Mouse (Mus musculus) fat pad, adult 2 months (tissue): ENCODE data around the gene Ttc23l.
"Not testable (repeated sequence)": the region's sequence is repeated elsewhere in the genome, so short reads cannot be mapped to it uniquely, and the experiment has no call there.

Source experiments
- DNase-seq: peaks from one replicate; pipeline ENCODE4 v3.0.0-alpha.2; 2011; ENCODE audit warnings: low read depth, low spot score; ENCODE audit errors: extremely low read depth

Ttc23l gene

DNA sequence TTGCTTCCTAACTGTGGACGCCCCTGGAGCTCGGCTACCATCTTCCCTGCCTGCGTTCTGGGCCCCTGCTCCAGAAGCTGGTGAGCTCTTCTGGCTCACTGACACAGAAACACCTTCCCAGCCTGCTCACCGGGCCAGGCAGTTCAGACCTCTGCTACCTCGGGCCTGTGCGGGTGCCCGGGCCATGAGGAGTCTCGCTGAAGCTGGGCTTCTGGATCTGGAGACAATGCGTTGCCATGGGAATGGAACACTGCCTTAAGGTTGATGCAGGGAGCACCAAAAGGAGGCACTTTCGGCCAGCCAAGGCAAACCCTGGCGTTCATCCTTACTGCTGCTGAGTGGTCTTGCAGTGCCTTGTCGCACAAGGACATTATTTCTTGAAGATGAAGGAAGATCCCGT lies at the start of gene Ttc23l:
TSS of gene Ttc23l (minus strand) at position 204 of the 400 bp plus-strand sequence.
- no peak for DNase-seq

- no peak for DNase-seq
Observed at GRCm38 (mm10) chr15:10599413-10599812, 40.9 kb upstream of the Ttc23l start.

DNA sequence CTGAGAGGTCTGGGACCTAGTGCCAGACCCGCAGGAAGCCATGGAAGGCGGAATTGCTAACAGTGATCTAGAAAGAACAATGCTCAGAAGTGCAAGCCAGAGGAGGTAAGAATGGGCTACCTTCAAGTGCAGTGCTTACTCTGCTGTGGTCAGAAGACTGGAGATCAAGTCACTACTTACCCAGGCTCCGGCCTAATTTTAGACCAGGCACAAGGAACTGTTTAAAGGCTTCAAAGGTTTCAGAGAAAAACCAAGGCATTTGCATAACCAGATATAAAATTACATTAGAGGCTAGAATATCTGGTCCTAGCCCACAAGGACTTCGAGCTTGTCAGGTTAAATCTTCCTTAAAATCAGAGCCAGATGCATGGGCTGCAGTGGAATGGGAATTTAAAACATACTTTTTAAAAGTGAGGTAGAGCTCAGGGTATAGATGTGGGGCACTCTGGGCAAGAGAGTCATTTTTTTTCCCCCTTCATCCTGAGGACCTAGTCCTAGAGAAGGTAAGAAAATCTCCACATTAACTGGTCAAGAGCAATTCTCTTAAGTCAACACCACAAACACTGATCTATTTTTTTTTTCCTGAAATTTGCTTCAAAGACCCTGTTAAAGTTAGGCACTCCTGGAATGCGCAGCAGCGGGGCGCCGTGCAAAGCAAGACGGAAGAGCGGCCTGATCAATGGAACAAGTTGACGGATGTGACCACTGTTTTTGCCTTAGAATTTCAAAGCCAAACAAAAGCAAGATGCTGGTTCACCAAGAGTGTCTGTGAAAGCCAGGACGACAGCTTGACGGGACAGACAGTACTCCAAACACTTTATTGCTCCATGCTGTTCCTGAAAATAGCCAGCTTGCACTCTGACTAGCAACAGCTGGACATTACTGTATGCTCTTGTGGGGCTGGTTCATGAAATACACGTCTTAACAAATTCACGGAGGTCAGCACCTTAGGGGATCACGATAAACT lies 40.1 kb upstream of the Ttc23l start:
- no peak for DNase-seq

- DNase-seq: no peak
Observed at GRCm38 (mm10) chr15:10596871-10597270, 38.4 kb upstream of the Ttc23l start.

- DNase-seq: no peak
Observed at GRCm38 (mm10) chr15:10595408-10595807, 36.9 kb upstream of the Ttc23l start.

GRCm38 (mm10) chr15:10594910-10595309 lies 36.4 kb upstream of the Ttc23l start:
- no peak for DNase-seq

GRCm38 (mm10) chr15:10593094-10593493 lies 34.6 kb upstream of the Ttc23l start:
- DNase-seq: no peak

GRCm38 (mm10) chr15:10586565-10586964 lies 28.1 kb upstream of the Ttc23l start:
- no peak for DNase-seq

DNA sequence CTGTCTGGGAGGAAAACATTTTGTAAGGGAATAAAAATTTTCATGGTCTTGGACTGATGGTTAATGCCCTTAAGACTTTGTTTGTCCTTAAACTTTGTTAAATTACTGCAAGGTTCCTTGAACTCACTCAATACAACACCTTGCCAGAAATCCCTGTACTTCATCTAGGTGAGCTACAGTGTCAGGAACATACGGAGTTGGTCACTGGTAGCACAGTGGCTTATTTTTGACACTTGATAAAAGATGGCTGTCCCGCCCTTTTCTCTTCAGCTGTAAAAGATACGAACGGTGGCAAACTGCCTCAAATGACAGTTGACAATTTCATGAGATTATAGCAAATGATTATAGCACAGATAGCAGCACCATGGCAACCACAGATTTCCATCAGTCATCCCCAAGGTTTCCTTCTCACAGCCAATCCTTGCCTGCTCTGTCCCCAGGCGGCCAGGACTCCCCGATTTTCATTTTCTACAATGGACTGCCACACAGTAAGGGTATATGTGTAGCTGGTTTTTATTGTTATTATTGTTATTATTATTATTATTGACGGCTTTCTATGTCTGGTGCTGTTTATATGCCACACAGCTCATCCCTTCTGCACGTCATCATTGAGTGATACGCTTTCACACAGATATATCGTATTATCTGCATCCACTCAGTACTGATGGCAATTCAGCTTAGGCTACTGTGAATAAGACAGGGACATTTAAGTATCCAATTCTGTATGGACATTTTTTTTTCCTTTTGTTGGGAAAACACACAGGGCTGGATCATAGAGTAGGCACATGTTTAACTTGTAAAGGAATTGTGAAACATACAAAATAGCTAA lies 26.1 kb upstream of the Ttc23l start:
- DNase-seq: no peak

- DNase-seq: no peak
Observed at GRCm38 (mm10) chr15:10583408-10583807, 24.9 kb upstream of the Ttc23l start.

- no peak for DNase-seq
Observed at GRCm38 (mm10) chr15:10579159-10579558, 20.7 kb upstream of the Ttc23l start.

DNA sequence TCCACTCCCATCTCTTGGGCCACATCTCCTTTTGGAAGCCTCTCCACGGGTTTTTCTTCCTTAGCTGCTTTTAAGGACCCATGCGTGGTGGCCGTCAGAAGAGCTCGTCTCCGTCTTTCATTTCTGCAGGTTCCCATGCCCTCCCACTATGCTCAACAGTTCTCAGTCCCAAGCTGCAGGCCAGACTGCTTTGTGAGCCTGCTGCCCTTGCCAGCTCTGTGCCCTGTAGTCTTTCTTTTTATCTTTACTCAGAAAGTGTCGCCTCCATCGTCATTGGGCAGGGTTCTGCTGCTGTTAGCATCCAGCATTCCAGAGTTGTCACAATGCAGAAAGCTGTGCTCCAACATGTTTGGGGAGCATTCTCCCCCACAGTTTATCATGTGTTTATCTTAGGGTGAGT lies 8.0 kb upstream of the Ttc23l start:
- no peak for DNase-seq

DNA sequence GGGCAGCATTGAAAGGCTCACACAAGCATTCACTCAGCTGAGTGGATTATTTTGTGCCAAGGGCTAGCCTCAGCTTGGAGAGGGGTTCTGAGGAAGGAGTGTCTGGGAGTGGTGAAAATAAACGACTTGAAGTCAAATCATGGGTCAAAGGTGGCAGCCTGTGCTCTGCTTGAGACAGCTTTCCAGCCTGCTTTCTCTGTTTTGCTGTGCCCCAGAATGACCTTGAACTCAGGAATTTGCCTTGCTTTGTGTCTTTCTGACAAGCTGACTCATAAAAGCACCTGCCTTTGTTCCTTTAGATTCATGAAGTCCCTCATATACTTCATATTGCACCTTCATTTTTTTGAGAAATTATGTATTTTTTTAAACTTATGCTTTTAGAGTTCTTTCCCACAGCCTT lies 5.7 kb upstream of the Ttc23l start:
- no peak for DNase-seq

DNA sequence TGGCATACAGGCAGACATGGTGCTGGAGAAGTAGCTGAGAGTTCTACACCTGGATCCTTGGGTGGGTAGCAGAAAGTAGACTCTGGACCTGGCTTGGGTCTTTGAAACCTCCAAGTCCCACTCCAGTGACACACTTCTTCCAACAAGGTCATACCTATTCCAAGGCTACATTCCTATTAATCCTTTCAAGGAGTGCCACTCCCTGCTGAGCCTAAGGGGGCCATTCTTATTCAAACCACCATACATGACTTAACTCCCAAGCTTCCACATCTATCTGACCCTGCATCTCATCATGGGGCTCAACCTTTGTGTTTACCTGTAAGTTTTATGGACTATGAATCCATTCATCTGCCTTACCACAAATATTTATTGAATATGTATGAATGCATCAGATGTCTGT lies 3.8 kb upstream of the Ttc23l start:
- DNase-seq: no peak

DNA sequence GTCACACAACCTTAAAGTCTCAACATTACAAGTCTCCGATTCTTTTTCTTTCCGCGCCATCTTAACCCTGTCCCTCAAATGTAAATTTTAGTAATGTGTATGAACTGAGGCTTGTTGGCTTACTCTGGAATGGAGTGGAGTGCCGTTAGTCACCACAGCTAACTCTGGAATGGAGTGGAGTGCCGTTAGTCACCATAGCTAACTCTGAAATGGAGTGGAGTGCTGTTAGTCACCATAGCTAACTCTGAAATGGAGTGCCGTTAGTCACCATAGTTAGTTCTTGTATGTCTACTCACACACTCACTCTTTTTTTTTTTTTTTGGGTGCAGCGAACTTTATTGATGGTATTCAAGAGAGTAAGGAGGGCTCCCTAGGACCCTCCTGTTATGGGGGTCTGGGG lies 1.5 kb upstream of the Ttc23l start:
- DNase-seq: no peak

DNA sequence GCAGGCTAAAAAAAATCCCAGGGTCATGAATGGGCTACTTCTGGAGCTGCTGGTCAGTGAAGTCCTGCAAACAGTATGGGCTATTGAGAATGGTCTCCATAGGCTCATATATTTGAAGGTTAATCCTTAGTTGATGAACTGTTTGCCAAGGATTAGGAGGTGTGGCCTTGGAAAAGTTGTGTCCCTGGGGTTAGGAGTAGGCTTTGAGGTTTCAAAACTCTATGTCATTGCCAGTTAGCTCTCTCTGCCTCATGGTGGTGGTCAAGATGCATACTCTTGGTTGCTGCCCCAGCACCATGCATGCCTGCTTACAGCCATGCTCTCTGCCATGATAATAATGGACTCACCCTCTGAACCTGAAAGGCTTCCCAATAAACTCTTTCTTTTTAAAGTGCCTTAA lies 4.1 kb downstream of the Ttc23l start:
- DNase-seq: no peak

GRCm38 (mm10) chr15:10540271-10541088 lies 18.0 kb downstream of the Ttc23l start:
- DNase-seq: no peak

DNA sequence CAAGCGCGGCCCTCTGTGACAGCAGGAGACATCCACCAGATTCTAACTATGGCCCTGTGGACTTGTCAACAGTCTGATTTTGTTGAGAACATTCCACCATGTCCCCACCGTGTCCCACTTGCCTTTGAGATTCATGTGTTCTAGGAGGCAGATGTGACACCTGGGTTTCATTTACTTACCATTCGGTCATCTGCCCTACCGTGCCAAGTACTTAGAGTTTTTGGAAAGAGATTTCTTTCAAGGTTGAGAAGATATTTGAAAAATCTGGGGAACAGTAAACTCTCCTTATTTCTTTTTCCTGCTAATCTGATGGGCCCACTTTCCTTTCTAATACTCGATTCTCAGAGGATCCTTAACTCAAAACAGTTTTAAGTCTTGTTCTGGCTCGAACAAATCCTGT lies 22.5 kb downstream of the Ttc23l start:
- no peak for DNase-seq

DNA sequence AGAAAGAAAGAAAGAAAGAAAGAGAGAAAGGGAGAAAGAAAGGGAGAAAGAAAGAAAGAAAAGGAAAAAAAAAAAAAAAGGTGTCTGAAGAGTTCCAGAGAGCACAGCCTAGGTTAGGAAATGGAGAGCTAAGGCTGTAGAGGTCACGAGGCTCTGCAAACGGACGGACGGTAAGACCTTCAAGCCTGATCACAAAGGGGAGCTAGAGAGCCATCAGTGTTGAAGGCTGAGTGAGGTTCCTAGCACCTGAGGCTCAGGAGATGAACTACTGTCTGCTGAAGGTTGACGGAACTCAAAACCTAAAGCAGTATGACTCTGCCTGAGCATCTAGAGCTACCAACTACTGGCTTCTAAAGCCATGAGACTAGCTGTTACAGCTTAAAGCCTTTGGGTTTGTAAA lies 23.9 kb downstream of the Ttc23l start:
- no peak for DNase-seq

GRCm38 (mm10) chr15:10533361-10533760 lies 25.1 kb downstream of the Ttc23l start:
- not testable (repeated sequence) for DNase-seq

- DNase-seq: no peak
Observed at GRCm38 (mm10) chr15:10531352-10531751, 27.1 kb downstream of the Ttc23l start.
